Mouse (Mus musculus) heart, postnatal 4 days (tissue): Measurements from ENCODE around the gene Atg2a. TPM values are rescaled to one million over a fixed set of nuclear protein-coding genes. Genes with fewer than 3 reads are reported as not detected.
A peak's percentile ranks its signal among the peaks of the same experiment; 100 is the strongest.
"Not testable (repeated sequence)": the region's sequence is repeated elsewhere in the genome, so short reads cannot be mapped to it uniquely, and the experiment has no call there.

Experiments
- DNase-seq: peaks from one replicate; pipeline ENCODE4 v3.0.0; 2021
- total RNA-seq, 2 experiments: library from RNA; stranded (reverse); gene quantifications; 2 replicates each; pipeline ENCODE4 v1.2.3; 2021

Gene Atg2a
- total RNA-seq, 2 experiments from 2014 or later: 15.9 to 16.2 TPM

DNA sequence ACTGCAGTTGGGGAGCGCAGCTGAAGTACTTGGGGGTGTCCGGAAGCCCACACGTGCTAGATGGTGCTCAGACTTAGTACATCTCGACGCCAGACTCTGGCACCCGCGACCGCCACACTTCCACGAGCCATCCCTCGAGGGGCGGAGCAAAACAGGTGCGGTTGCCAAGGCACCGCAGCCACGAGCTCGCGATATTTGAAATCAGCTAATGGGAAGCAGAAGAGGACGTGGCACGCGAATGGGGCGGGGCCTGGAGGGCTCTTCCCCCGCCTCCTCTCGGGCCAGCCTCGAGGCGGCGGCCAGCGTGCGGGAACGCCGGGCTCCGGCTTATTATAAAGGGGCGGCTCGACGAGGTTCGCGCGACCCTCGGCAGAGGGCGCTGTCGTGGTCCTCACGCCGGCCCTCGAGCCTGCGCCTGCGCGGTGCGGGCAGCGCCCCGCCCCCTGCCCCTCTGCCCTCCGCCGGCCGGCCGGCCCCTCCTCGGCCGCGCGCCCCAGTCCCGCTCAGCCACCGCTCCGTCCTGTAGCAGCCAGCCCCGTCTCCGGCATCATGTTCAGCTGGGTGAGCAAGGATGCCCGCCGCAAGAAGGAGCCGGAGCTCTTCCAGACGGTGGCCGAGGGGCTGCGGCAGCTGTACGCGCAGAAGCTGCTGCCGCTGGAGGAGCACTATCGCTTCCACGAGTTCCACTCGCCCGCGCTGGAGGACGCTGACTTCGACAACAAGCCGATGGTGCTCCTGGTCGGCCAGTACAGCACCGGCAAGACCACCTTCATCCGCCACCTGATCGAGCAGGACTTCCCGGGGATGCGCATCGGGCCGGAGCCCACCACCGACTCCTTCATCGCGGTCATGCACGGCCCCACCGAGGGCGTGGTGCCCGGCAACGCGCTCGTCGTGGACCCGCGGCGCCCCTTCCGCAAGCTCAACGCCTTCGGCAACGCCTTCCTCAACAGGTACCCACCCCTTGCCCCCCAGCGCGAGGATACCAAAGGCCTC lies 35.3 kb downstream of the Atg2a start, which contains the start of gene Ehd1:
Gene Ehd1, plus strand, starts transcription at position 300 of the 996 bp plus-strand sequence.
- peak; percentile 98 for DNase-seq

DNA sequence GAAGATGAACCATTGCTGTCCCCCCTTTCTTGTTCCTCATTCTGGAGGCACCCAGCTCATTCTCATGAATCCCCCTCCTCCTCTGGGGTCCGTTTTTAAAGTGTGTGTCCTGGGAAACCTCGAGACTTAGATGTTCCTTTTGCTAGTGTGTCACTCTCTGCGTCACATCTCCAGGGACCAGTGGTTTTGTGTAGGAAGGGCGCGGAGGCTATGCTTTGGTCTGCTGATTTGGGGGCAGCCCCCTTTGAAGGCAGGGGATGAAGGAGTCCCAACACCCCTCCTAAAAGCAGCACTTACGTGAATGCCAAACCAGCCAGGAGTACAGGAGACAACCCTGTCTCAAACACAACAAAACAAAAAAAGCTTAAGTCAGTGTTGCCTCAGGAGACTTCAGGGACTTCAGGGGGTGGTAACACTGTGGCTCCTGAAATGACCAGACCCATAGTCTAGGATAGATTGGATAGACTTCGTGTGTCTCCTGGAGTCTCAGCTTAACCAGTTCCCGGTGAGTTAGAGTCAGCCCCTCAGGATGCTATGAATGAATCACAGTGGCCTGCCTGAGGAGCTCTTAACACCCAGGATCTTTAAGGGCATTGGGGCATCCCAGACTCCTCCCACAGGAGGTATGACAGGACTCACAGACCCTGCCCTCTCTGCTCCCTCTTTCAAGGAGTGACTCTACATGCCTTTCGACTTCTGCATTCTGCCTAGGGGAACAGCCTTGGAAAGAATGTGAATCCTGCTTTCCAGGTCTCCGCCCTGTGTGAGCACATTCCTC lies 36.4 kb downstream of the Atg2a start:
- DNase-seq: peak; percentile 76

DNA sequence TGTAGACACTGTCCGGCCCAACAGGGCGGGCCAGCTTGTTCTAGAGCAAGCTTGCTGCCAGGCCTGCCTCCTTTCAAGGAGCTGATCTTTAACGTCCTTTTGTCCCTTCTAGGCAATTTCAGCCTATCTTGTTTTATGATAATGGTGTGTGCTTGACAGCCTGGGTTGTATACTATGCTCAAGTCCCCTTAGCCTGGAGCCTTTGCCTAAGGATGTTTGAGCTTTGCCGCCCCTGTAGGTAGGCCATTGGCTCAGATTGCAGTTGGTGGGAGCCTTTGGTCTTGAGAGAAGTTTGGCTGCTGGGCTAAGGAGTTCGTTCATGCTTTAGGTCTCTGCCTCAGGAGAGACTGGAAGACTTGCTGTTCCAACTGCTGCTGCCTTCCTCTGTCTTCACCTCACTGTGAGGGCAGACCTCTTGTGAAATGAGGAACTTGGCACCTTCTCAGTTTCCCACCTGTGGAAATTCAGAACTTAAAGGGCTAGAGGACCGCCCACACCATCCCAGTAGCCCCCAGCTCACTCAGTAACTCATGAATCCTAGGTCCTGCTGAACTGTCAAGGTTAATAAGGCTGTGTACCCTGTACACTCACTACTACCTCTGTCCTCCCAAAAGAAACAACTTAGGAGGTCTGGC lies 37.1 kb downstream of the Atg2a start:
- DNase-seq: no peak

DNA sequence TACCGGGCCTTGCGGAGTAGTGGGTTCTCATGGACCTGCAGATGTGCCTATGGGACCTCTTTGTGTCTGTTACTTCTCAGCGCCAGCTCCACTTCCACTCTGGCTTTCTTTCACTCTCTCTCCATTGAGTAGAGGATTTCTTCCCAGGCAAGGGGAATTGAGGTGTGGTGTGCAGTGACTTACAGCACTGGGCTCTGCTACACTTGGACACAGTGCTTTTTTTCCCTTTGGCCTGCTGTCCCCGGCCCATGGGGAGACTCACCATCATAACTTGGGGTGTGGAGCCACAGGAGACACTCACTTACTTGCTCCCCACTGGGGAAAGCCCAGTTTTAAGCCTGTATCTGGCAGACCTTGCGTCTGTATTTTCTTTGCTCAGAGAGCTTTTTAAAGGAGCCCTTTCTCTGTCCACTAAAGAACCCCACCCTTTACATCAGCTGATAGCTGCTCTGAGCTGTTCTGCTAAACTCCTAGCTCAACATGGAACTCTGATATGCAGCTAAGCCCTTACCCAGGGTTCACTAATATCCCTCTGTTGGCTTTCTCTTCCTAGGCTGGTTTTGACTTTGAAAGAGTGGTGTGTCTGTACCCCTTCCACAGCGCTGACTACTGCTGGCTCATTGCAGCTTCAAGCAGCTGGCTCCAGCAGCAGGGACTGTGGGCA lies 38.1 kb downstream of the Atg2a start:
- DNase-seq: no peak

DNA sequence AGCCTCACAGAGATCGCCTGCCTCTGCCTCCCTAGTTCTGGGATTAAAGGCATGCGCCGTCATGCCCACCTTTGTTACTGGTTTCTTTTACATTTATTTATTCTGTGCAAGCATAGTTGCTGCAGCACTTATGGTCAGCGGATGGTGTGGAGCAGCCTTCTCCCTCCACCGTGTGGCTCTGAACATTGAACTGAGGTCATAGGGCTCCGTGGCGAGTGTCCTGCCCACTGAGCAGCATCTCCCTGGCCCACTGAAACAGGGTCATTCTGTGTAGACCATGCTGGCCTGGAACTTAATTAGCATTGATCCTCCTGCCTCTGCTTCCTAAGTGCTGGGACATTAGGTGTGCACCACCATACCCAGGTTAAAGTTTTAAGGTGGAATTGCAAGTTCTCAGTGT lies 39.1 kb downstream of the Atg2a start:
- DNase-seq: no peak

DNA sequence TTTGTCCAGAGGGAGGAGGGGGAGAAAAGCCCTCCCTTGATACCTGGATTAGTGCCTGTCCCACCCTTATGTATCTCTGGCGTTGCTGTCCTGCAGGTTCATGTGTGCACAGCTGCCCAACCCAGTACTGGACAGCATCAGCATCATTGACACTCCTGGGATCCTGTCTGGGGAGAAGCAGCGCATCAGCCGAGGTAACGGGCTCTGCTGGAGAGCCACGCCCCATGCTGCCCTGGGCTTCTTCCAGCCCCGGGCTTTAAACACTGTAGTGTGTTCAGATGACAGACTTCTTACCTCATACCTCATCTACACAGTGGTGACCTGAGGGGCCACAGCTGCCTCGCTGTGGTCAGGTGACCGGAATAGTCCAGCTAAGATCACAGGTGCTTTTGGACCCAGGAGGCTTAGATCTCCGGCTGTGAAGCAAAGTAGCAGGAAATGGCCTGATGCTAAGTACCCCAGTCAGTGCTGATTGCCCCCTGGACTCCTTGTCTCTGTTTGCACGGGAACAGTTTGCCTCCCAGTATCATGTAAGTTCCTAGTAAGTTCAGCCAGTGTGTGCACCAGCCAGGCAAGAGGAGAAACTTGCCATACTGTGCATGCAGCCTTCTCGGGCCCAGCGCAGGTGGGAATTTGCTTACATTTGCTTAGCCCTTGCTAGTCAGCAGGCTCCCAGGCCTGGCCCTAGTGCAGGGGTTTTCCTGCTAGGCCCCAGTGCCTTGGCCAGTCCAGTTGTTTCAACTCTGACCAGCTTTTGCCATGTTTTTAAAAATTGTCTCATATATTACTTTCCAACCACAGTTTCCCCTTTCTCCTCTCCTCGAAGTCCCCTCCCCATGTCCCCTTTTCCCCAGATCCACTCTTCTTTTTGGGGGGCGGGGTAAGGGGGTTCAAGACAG lies 39.9 kb downstream of the Atg2a start:
- no peak for DNase-seq

DNA sequence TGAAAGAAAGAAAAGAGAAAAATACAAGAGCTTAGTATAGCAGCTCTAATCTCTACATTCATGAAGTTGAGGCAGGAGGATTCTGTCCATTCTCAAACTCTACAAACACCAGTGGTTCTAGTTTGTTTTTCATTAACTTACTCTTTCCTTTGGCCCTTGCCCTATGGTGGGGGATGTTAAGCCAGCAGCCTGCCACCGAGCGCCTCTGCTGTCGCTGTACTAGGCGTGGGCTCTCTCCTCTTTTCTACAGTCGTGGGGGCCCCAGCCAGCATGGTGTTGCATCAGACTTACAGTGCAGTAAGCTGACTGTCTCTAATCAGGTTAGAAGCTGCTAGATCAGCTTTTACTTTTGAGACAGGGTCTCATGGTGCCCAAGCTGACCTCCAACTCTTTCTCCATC lies 41.5 kb downstream of the Atg2a start:
- no peak for DNase-seq

DNA sequence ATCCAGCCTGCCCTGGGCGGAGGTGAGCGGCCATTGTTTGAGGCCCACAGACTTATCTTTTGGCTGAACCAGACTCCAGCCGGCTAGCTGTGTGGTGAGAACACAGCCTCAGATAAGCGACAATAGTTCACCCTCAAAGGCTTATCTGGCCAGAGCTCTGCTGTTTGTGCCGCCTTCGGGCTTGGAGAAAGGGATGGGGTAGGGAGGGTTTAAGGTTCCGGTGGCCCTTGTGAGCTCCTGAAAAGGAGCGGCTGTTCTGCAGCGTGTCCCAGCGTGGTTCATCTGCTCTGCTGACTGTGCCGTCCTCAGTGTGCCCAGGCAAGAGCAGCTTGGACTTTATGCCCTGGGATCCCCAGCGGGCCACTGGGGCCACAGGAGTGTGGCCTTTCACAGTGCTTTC lies 43.0 kb downstream of the Atg2a start:
- DNase-seq: peak; percentile 49

DNA sequence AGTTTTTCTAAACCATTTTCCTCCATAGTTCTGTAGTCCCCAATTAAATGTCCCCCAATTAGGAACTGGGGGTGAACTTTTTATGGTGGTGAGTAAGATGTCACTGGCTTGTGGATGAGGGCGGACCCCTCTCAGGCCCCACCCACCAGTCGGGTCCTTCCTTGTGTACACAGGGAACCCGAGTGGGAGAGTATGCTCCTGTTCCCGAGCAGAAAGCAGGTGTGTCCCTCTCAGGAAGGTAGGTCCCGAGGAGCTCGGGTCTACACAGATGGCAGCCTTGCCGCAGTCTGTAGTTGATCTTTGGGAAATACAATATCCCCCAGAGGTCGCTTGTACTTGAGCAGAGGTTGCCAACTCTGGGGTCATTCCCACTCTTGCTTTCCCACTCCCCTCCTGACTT lies 43.8 kb downstream of the Atg2a start:
- DNase-seq: no peak

DNA sequence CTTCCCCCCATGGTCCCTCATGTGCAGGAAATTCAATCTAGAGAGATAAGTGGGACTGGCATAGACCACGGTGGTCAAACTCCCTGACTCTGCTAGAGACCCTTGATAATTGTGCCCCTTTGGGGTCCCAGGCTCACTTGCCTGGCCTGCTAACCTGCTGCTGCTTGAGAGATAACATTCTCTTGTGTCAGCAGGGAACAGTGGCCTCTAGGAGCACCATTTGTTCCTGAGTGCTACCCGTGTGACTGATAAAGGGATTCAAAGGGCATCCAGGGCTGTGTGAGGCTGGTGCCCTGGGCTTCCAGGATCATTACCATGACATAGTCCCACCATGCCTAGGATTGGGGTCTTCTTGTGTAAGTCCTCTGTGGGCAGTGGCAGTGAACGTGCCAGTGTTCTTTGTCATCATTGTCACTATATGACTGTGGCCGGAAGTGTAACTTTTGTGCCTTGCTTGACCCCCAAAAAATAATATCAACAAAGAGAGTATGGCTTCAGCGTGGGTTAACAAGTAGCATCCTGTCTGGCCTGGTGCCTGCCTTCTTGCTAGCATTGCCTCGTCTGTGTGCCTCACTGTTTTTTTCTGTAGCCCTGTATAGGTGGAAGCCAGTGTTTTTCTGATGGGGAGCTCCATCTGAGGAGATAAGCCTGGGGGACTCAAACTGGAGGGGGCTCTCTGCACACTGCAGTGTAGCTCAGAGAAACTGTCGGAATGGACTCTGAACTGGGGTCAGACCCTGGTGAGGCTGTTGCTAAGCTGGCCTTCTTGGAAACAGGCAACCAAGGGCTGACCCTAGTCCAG lies 44.4 kb downstream of the Atg2a start:
- no peak for DNase-seq

DNA sequence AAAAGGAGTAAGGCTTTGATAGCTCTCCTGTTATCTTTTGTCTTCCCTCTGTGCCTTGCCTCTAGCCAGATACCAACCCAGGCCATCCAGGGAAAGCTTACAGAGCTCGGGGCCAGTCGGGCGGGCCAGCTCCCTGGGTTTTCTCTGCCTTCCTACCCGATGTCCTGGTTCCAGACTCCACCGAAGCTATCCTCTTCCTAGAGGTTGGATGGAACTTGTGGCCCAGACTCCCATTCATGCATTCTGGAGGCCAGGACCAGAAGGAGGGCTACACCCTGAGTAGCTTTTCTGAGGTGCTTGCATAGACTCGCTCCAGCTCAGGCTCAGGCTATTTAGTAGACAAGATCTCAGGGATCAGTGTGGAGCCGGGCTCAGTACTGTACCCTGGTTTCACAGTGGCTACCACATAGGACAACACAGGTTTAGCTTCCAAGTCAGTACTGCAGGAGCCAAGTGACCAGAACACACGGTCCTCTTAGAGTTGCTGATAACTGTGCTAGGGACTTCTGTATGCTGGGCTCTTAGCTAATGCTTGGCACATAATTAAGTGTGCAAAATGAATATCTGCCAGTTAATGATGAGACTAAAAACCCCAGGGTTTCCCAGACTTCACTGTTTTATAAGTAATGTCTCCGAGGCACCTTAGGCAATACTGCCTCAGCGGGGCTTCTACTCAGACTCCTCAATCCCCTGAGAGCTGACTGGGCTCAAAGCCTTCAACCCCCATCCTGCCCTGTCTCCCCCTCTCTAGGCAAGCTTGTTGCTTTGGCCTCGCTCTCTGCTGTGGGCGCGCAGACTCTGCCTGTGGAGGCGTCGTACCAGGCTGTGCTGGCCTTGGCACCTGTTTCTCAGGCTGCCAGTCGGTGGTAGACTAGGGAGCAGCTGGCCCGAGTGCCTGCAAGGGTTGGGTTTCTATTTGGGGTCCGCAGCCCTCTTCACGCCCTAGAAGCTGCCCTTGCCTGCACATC lies 45.2 kb downstream of the Atg2a start:
- DNase-seq: peak; percentile 43

DNA sequence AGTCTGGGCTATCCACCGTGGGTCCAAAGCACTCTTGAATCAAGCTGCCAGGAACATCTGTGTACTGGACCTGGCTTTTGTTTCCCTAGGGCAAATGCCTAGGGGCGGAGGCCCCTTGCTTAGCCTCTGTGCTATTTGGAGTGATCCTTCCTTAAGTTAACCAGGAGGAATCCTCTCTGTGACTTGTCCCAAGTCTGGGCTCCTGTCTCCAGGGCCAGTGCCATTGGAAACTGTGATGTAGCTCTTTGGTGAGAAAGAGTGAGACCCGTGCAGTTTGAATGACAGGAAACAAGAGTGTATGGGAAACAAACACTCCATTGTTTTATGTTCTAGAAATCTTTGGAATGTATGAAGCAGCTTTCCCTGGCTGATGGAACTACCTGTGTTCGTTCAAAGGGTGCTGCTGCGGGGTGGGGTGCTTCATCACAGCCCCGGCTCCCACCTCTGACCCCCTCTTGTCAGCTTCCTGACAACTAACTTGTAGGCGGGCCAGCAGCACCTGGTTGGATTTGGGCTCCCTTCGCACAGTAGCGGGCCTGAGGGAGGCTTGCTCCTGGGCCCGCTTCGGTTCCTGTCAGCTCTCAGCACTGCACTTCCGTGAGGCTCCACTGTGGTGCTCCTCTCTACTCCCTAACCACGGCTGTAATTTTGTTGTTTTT lies 46.9 kb downstream of the Atg2a start:
- no peak for DNase-seq

DNA sequence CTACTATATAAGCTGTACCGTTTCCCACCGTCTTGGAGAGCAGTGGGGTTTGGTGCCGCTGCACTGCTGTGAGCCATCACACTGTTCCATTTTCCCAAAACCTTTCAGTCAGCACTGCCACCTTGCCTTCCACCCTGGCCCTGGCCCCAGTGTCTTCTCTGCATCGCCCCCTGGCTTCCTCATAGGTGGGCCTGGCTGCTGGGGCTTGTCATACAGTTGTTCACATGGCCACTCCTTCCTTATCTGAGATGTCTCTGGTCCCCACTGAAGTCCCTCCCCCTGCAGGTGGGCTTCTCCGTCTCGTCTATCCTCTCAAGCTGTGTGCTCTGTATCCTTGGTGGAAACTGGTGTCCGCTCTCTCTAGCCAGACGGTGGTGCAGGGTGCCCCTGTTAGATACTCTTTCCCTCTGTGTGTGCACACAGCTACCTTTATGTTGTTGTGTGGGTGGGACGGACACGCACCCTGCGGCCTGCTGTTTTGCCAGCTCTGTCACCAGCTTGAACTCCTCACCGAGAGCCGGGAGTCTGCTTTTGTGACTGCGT lies 48.3 kb downstream of the Atg2a start:
- DNase-seq: no peak

DNA sequence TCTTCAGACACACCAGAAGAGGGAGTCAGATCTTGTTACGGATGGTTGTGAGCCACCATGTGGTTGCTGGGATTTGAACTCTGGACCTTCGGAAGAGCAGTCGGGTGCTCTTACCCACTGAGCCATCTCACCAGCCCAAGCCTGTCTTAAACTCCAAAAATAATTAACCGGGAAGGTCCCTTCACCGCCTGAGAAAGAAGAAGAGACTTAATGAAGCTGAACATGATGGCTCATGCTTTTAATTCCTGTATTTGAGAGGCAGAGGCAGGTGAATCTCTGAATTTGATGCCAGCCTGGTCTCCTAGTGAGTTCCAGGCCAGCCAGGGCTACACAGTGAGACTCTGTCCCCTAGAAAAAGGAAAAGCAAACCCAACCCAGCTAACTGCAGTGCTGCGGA lies 49.2 kb downstream of the Atg2a start:
- DNase-seq: not testable (repeated sequence)

DNA sequence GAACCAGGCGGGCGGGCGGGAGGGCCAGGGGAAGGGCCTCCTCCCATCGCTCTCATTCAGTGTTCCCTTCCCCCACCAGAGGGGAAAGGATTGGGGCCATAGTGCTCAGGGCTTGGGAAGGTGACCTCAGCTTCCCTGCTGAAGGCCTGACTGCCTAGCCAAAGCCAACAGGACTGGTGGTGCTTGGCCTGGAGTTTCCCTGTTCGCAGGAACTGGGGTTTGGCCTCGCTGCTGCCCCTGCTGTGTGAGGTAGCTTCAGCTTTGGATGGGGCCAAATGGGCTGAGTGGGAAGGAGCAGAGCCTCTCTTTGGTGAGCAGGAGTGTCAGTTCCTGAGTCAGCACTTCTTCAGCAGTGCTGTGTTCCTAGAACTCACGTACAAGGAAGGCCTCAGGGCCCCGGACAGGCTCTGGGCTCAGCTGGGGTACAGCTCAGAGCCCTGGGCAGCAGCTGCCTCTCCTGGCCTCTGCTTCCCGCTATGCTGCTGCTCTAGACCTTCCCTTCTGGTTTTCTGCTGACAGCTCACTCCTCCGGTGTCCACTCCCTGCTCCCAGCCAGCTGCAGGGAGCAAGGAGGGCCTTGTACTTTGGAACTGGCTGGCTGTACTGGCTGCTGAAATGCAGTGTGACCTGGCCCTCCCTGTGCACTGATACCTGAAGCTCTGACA lies 49.8 kb downstream of the Atg2a start:
- peak; percentile 59 for DNase-seq

DNA sequence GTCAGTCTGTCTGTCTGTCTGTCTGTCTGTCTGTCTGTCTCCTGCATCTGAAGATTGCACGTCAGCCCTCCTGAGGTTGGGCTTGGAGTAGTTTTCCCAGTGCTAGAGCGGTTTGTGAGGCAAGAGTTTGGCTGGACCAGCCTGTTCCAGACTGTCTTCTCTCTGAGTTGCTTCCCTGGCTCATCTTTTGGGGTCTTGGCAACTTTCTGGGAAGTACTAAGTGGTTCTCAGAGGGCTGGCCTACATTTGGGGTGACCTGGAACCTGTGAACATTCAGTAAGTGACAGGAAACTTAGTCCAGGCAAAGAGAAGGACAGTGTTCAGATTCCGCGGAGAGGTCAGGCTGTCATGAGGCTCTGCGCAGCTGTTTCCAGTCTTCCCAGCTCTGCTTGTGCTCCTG lies 50.8 kb downstream of the Atg2a start:
- no peak for DNase-seq

DNA sequence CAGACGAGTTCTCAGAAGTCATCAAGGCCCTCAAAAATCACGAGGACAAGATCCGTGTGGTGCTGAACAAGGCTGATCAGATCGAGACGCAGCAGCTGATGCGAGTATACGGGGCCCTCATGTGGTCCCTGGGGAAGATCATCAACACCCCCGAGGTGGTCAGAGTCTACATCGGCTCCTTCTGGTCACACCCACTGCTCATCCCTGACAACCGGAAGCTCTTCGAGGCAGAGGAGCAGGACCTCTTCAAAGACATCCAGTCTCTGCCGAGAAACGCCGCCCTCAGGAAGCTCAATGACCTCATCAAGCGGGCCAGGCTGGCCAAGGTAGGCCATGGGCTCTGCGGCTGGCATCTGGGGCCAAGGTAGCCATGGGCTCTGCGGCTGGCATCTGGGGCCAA lies 52.8 kb downstream of the Atg2a start:
- DNase-seq: no peak
